Mouse (Mus musculus) spleen, adult 2 months (tissue): ENCODE results near the gene Ppfibp2.

Source experiments
- CTCF ChIP-seq: fragments of 200-500 bp; IDR thresholded peaks from 2 replicates; pipeline ENCODE4 v1.5.1; 2011; ENCODE audit warnings: mild to moderate bottlenecking, inconsistent platforms; ENCODE audit not compliant: insufficient read depth, insufficient read length, insufficient replicate concordance; ENCODE audit errors: extremely low read depth
- POLR2A ChIP-seq: fragments of 200-500 bp; IDR thresholded peaks from 2 replicates; pipeline ENCODE4 v1.6.1; 2011; ENCODE audit warnings: low read depth, low read length, inconsistent platforms

DNA sequence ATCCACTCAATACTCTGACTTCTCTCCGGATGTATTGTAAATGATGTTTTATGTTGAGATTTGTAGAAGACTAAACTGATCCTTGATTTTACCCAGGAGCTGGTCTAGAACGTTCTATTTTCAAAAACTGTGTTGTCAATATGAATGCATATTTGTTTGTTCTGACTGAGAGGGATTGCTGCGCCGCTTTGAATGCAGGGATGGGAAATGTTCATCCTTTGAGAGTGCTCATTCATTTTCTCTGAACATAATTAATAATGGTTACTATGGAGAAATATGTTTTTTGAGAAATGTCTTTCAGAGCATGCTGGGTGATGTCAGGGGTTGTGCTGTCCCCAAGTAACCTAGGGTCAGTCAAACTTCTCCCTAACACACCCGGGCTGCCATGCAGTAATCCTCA, 102.1 kb downstream of the Ppfibp2 start:
- no peak for TF ChIP-seq POLR2A
- no peak for TF ChIP-seq CTCF
